Mouse (Mus musculus) intestine, embryonic 16.5 days (tissue): ENCODE data around the gene Fancf. TPM values are rescaled to one million over a fixed set of nuclear protein-coding genes. Genes with fewer than 3 reads are reported as not detected.

Experiments used
- ATAC-seq: fragments of 200-750 bp; cut with Nextera tagmentation; 2 replicates; pipeline ENCODE4 v1.8.0; 2017; ENCODE audit warnings: moderate TSS enrichment, moderate library complexity
- H3K27ac ChIP-seq: fragments of 300-500 bp; sonication (generic); 2 replicates; pipeline ENCODE4 v1.5.1; 2014; ENCODE audit warnings: mild to moderate bottlenecking, low read length
- H3K27me3 ChIP-seq: fragments of 300-500 bp; sonication (generic); replicated peaks from 2 replicates; pipeline ENCODE4 v1.6.1; 2014; ENCODE audit warnings: low read length, control low read depth, mixed read lengths; ENCODE audit not compliant: control insufficient read depth, insufficient read depth
- H3K36me3 ChIP-seq: fragments of 300-500 bp; sonication (generic); 2 replicates; pipeline ENCODE4 v1.6.1; 2014; ENCODE audit warnings: low read length, control low read depth; ENCODE audit not compliant: control insufficient read depth, insufficient read depth
- H3K4me1 ChIP-seq: fragments of 300-500 bp; sonication (generic); 2 replicates; pipeline ENCODE4 v1.6.1; 2014; ENCODE audit warnings: low read length, control low read depth, mixed read lengths; ENCODE audit not compliant: control insufficient read depth, insufficient read depth
- H3K4me2 ChIP-seq: fragments of 300-500 bp; sonication (generic); 2 replicates; pipeline ENCODE4 v1.6.1; 2014; ENCODE audit warnings: low read depth, low read length, control low read depth
- H3K4me3 ChIP-seq: fragments of 300-500 bp; sonication (generic); 2 replicates; pipeline ENCODE4 v1.5.1; 2014; ENCODE audit warnings: mild to moderate bottlenecking, low read length
- H3K9ac ChIP-seq: fragments of 300-500 bp; sonication (generic); 2 replicates; pipeline ENCODE4 v1.6.1; 2014; ENCODE audit warnings: low read depth, low read length
- H3K9me3 ChIP-seq: fragments of 300-500 bp; sonication (generic); 2 replicates; pipeline ENCODE4 v1.6.1; 2016; ENCODE audit warnings: low read length, control low read depth; ENCODE audit not compliant: control insufficient read depth
- WGBS: fragments of 180-500 bp; shearing (Covaris S2); extraction: QIAGEN DNeasy Blood & Tissue Kit; methylation state at CpG from one replicate; pipeline ENCODE4 v1.1.7; 2014; 5-methylcytosine and 5-hydroxymethylcytosine counted together
- polyA plus RNA-seq: library from polyadenylated mRNA; unstranded; fragments of >200 nt; fragmentation: Nextera tagmentation; extraction: Ambion mirVana; gene quantifications from 2 replicates; pipeline ENCODE4 v1.2.1, GENCODE M21; 2015

Fancf gene
- polyA plus RNA-seq, 1 experiment from 2014 or later = 1.4 TPM

GRCm38 (mm10) chr7:51816283-51816839 is 45.7 kb downstream of the Fancf start:
- H3K27me3 ChIP-seq = no peaks in the 10 kb centered on the region
- no peak overlapping the region for H3K4me2 ChIP-seq
- no peak for ATAC-seq
- no peaks in the 10 kb centered on the region for H3K36me3 ChIP-seq
- no peaks in the 10 kb centered on the region for H3K9me3 ChIP-seq
- WGBS = 54% methylated on average over 3 of the region's 3 CpGs
- no peak overlapping the region for H3K27ac ChIP-seq
- no peak overlapping the region for H3K4me3 ChIP-seq
- H3K9ac ChIP-seq = no peak overlapping the region
- no peaks in the 10 kb centered on the region for H3K4me1 ChIP-seq

GRCm38 (mm10) chr7:51815473-51816282 is 46.4 kb downstream of the Fancf start:
- H3K4me2 ChIP-seq = no peak overlapping the region
- no peaks in the 10 kb centered on the region for H3K9me3 ChIP-seq
- no peak for ATAC-seq
- H3K36me3 ChIP-seq = no peaks in the 10 kb centered on the region
- no peaks in the 10 kb centered on the region for H3K27me3 ChIP-seq
- no peak overlapping the region for H3K27ac ChIP-seq
- H3K4me1 ChIP-seq = no peaks in the 10 kb centered on the region
- H3K4me3 ChIP-seq = no peak overlapping the region
- 49% methylated on average over 4 of the region's 4 CpGs for WGBS
- no peak overlapping the region for H3K9ac ChIP-seq

Other genes starting within 250 kb of the Fancf start
- gene Slc17a6, start 240.3 kb downstream of the Fancf start, polyA plus RNA-seq = 0.12 and 0.27 TPM in 2 replicates
- gene Gas2, start 252 bp downstream of the Fancf start, polyA plus RNA-seq = 8.6 and 9.3 TPM in 2 replicates
- gene Svip, start 143.8 kb upstream of the Fancf start, polyA plus RNA-seq = 19.8 and 21.2 TPM in 2 replicates
- gene 1700015G11Rik, start 153.5 kb upstream of the Fancf start, polyA plus RNA-seq = not detected in 2 replicates